7 mouse cellular contexts compared by ENCODE assay signal in genomic region chr2:121413387-121414042, GRCm38 (mm10). TPM values are rescaled to one million over a fixed set of nuclear protein-coding genes. Genes with fewer than 3 reads are reported as not detected.
DNase-seq lines count a peak whose midpoint lies in the region; ATAC-seq lines count a peak whose summit lies in the region.

Pdia3 (plus strand) TSS chr2:121413775.
Catsper2 (minus strand) TSS chr2:121413792.

- H3K4me1 ChIP-seq in intestine, embryonic 14.5 days (replicated peaks; ENCODE audit: control insufficient read depth, insufficient read depth, low read length): peaks cover 18% of the 10 kb centered on the region
- H3K4me1 ChIP-seq in midbrain, embryonic 10.5 days: peaks cover 31% of the 10 kb centered on the region

- H3K27ac ChIP-seq in intestine, embryonic 14.5 days (ENCODE audit: low read depth): peak within 1 kb of the TSS; percentile 99
- peak within 1 kb of the TSS; percentile 98 for H3K27ac ChIP-seq in midbrain, embryonic 10.5 days (replicated peaks)

- peak within 1 kb of the TSS; percentile 100 for H3K9ac ChIP-seq in intestine, embryonic 14.5 days (ENCODE audit: low read length)

- H3K4me2 ChIP-seq in intestine, embryonic 14.5 days (ENCODE audit: low read length): peak within 1 kb of the TSS; percentile 88

- peak; percentile 99 for ATAC-seq in intestine, embryonic 14.5 days (replicated peaks; ENCODE audit: low FRiP score, low TSS enrichment, low read depth)

- no peaks in the 10 kb centered on the region for H3K9me3 ChIP-seq in intestine, embryonic 14.5 days (ENCODE audit: control insufficient read depth, low read length)
- no peaks in the 10 kb centered on the region for H3K9me3 ChIP-seq in midbrain, embryonic 10.5 days (replicated peaks)

- peaks cover 20% of the 10 kb centered on the region for H3K36me3 ChIP-seq in intestine, embryonic 14.5 days (ENCODE audit: control insufficient read depth, insufficient read depth, low read length)
- peaks cover 31% of the 10 kb centered on the region for H3K36me3 ChIP-seq in midbrain, embryonic 10.5 days

- intact Hi-C loops in left cerebral cortex, postnatal 25 days (cut with DNase I): no loop called here

- peak; percentile 93 to 95 for DNase-seq in adrenal gland, adult 18-20 months (ENCODE audit: low spot score in 2 of 2)
- DNase-seq in embryo, embryonic 11 days: peak; percentile 99
- DNase-seq in gastrocnemius, postnatal 25 days: peak; percentile 99
- DNase-seq in intestine, embryonic 14.5 days (ENCODE audit: low spot score): peak; percentile 95
- DNase-seq in left cerebral cortex, postnatal 25 days (ENCODE audit: low spot score in 2 of 2): peak; percentile 96
- DNase-seq in midbrain, embryonic 10.5 days (ENCODE audit: low spot score): peak; percentile 98
- DNase-seq in right cerebral cortex, postnatal 4 days: peak; percentile 95

- H3K4me3 ChIP-seq in intestine, embryonic 14.5 days (ENCODE audit: low read depth, low read length): peak within 1 kb of the TSS; percentile 100
- H3K4me3 ChIP-seq in midbrain, embryonic 10.5 days: peak within 1 kb of the TSS; percentile 97

- H3K27me3 ChIP-seq in intestine, embryonic 14.5 days (replicated peaks; ENCODE audit: control insufficient read depth, insufficient read depth, low read length): no peaks in the 10 kb centered on the region
- H3K27me3 ChIP-seq in midbrain, embryonic 10.5 days (ENCODE audit: low read depth, poor library complexity, severe bottlenecking): no peaks in the 10 kb centered on the region

- WGBS in intestine, embryonic 14.5 days: under 1% methylated on average over 65 of the region's 68 CpGs
- under 1% methylated on average over 68 of the region's 68 CpGs for WGBS in midbrain, embryonic 10.5 days

RNA-seq across cellular contexts. Expression of gene Pdia3, which starts in this region (rescaled TPM):
- total RNA-seq in adrenal gland, adult 18-20 months (2021): 100 to 1,000 TPM; 355 to 437 TPM
- 10 to 100 TPM; 46.2 to 51.0 TPM for total RNA-seq in gastrocnemius, postnatal 25 days (2021)
- polyA plus RNA-seq in intestine, embryonic 14.5 days (2014; fragmentation: Nextera tagmentation; extraction: Ambion mirVana): 540 and 546 TPM in 2 replicates
- 100 to 1,000 TPM; 207 to 216 TPM for total RNA-seq in left cerebral cortex, postnatal 25 days (2021)
- 549 and 624 TPM in 2 replicates for polyA plus RNA-seq in midbrain, embryonic 10.5 days (2016; fragmentation: Nextera tagmentation; extraction: Ambion mirVana)

RNA-seq across cellular contexts. Expression of gene Catsper2, which starts in this region (rescaled TPM):
- total RNA-seq in adrenal gland, adult 18-20 months (2021): 1 to 10 TPM; 2.2 to 2.6 TPM
- total RNA-seq in gastrocnemius, postnatal 25 days (2021): 1 to 10 TPM; 1.9 TPM
- polyA plus RNA-seq in intestine, embryonic 14.5 days (2014; fragmentation: Nextera tagmentation; extraction: Ambion mirVana): 2.1 and 2.2 TPM in 2 replicates
- 1 to 10 TPM; 4.2 to 5.7 TPM for total RNA-seq in left cerebral cortex, postnatal 25 days (2021)
- polyA plus RNA-seq in midbrain, embryonic 10.5 days (2016; fragmentation: Nextera tagmentation; extraction: Ambion mirVana): 2.7 and 4.1 TPM in 2 replicates

Comparison
In these comparisons a context has a peak if more than half of its experiments do, and no peak if none do; other contexts are left out.
1. Peak in every context shown above with its lines: DNase-seq, ATAC-seq, H3K4me3 ChIP-seq and H3K27ac ChIP-seq.